Mouse (Mus musculus) G1E (cell line): Measurements from ENCODE around the gene Krt80. TPM values are rescaled to one million over a fixed set of nuclear protein-coding genes. Genes with fewer than 3 reads are reported as not detected.

Source experiments
- ATAC-seq: 2 replicates; pipeline ENCODE4 v1.8.0; 2016; ENCODE audit warnings: mild to moderate bottlenecking; ENCODE audit not compliant: insufficient number of reproducible peaks, poor library complexity, low FRiP score, severe bottlenecking; ENCODE audit errors: extremely low read depth
- DNase-seq: peaks from one replicate; pipeline ENCODE4 v3.0.0; 2012; ENCODE audit warnings: low spot score
- H3K27me3 ChIP-seq: 2 replicates; pipeline ENCODE4 v1.6.1; 2012; ENCODE audit warnings: mild to moderate bottlenecking, low read length, inconsistent platforms; ENCODE audit not compliant: insufficient read depth
- H3K36me3 ChIP-seq: replicated peaks from 2 replicates; pipeline ENCODE3; 2012; ENCODE audit warnings: mild to moderate bottlenecking, inconsistent platforms
- H3K4me1 ChIP-seq: 2 replicates; pipeline ENCODE4 v1.6.1; 2012; ENCODE audit warnings: low read depth, low read length, inconsistent platforms, mixed read lengths; ENCODE audit not compliant: insufficient read depth
- H3K4me3 ChIP-seq: 2 replicates; pipeline ENCODE4 v1.5.1; 2012; ENCODE audit warnings: low read depth, mild to moderate bottlenecking, inconsistent platforms, low read length, moderate library complexity, mixed read lengths
- H3K9me3 ChIP-seq: replicated peaks from 2 replicates; pipeline ENCODE4 v1.6.1; 2012; ENCODE audit warnings: inconsistent platforms
- CTCF ChIP-seq: IDR thresholded peaks from 2 replicates; pipeline ENCODE4 v1.5.1; 2012; ENCODE audit warnings: low read depth, low read length, inconsistent platforms, mixed read lengths
- GATA1 ChIP-seq: IDR thresholded peaks from 2 replicates; pipeline ENCODE4 v1.6.1; 2012; ENCODE audit warnings: borderline replicate concordance, low read length, inconsistent platforms, mixed read lengths
- GATA2 ChIP-seq: IDR thresholded peaks from 2 replicates; pipeline ENCODE4 v1.6.1; 2012; ENCODE audit warnings: low read depth, low read length, inconsistent platforms, borderline replicate concordance
- POLR2AphosphoS5 ChIP-seq: IDR thresholded peaks from 2 replicates; pipeline ENCODE4 v1.6.1; 2012; ENCODE audit warnings: low read depth, low read length, inconsistent platforms; ENCODE audit not compliant: insufficient replicate concordance
- TAL1 ChIP-seq: conservative IDR thresholded peaks from 2 replicates; pipeline ENCODE4 v1.6.1; 2012; ENCODE audit warnings: low read depth, low read length, inconsistent platforms, mixed read lengths
- polyA plus RNA-seq: library from polyadenylated mRNA; stranded (reverse); fragments of >175 nt; gene quantifications from 2 replicates; pipeline ENCODE4 v1.2.3, GENCODE M21; 2012
- total RNA-seq, 2 experiments: library from RNA; stranded (forward) in 1 of 2; stranded (reverse) in 1 of 2; fragments of 200-1000 nt in 1 of 2; fragments of >200 nt in 1 of 2; fragmentation: Nextera tagmentation in 1 of 2; gene quantifications; 2 replicates each; pipeline ENCODE4 v1.2.3; 2014 to 2017

The Krt80 gene
- total and polyA plus RNA-seq, 3 experiments: 0.11 TPM; not detected in 2

DNA sequence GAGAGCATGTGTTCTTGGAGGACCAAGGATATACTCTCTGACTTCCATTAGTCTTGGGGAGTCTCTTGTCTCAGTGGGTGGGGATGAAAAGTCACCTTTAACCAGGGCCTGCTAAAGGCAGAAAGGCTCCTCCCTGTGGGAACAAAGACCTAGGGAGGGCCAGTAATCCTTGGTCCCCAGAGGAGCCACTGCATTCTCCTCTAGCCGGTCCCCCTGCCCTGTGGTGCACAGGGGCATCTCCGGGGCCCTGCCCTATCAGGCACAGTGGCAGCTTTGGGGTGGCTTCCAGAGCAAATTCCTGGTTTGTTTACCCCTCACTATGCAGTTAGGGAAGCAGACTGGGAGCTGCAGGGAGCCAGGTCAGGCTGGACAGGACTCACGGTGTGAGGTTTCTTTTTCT lies 3.5 kb downstream of the Krt80 start:
- Histone ChIP-seq H3K27me3 (no peaks in the 10 kb centered on the region; the same call in 1 of the 2 replicates), H3K9me3 (peaks cover 76% of the 10 kb centered on the region), H3K4me1 (no peaks in the 10 kb centered on the region), H3K4me3 (no peak overlapping the region), H3K36me3 (no peaks in the 10 kb centered on the region)
- DNase-seq (no peak), ATAC-seq (no peak)
- no peak for TF ChIP-seq POLR2AphosphoS5
- TF ChIP-seq GATA2: no peak
- TF ChIP-seq TAL1: no peak
- TF ChIP-seq GATA1: no peak
- no peak for TF ChIP-seq CTCF

DNA sequence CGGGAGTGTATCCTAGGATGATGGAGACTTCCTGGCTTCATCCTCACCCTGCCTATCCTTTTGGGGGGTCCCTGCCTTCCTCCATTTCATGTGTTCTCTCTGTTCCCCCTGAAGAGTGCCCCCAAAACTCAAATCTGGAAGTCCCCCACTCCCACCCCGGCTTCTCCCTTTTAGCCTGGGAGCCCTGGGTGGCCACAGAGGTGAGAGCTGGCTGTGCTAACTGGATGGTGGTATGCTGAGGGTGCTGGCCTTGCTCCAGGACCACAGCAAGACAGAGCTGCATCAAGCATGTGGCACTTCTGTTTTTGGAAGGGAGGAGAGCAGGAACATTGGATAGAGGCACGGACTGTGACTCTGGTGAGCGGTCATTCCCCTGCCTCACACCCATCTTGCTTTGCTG lies 4.2 kb downstream of the Krt80 start:
- Histone ChIP-seq H3K27me3 (no peaks in the 10 kb centered on the region; the same call in 1 of the 2 replicates), H3K9me3 (peaks cover 77% of the 10 kb centered on the region), H3K36me3 (no peaks in the 10 kb centered on the region), H3K4me1 (no peaks in the 10 kb centered on the region), H3K4me3 (no peak overlapping the region)
- TF ChIP-seq TAL1 (no peak), GATA1 (no peak), GATA2 (no peak), POLR2AphosphoS5 (no peak), CTCF (no peak)
- DNase-seq (no peak), ATAC-seq (no peak)

GRCm38 (mm10) chr15:101364891-101365671 lies 4.9 kb downstream of the Krt80 start:
- no peaks in the 10 kb centered on the region for H3K36me3 ChIP-seq
- ATAC-seq (no peak), DNase-seq (no peak)
- H3K4me3 ChIP-seq: no peak overlapping the region
- H3K4me1 ChIP-seq: no peaks in the 10 kb centered on the region
- TF ChIP-seq POLR2AphosphoS5 (no peak), GATA2 (no peak), GATA1 (no peak), TAL1 (no peak), CTCF (no peak)
- H3K9me3 ChIP-seq: peaks cover 76% of the 10 kb centered on the region
- H3K27me3 ChIP-seq: no peaks in the 10 kb centered on the region; the same call in 1 of the 2 replicates

DNA sequence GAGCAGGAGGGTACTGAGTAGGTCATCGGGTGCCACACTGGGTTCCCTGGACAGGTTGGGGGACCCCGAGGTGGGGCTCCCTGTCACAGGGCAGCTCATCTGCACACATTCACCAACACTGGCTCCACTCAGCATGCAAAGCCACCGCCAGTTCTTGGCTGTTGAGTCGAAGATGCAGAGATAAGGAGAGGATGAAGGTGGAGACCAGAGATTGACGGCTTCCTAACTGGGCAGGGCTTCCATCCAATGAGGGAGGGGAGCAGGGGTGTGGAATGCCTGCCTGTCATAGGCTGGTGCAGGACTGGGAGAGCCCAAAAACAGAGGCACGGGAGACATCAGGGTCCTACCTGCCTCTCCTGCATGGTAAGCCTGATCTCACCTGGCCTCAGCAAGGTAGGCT lies 5.5 kb downstream of the Krt80 start:
- Histone ChIP-seq H3K4me3 (no peak overlapping the region), H3K4me1 (no peaks in the 10 kb centered on the region), H3K27me3 (no peaks in the 10 kb centered on the region), H3K9me3 (peaks cover 70% of the 10 kb centered on the region), H3K36me3 (no peaks in the 10 kb centered on the region)
- no peak for ATAC-seq
- TF ChIP-seq GATA1: no peak
- TF ChIP-seq GATA2: no peak
- DNase-seq: no peak

- DNase-seq (no peak), ATAC-seq (no peak)
- no peak for TF ChIP-seq GATA1
- TF ChIP-seq CTCF: no peak
- TF ChIP-seq TAL1: no peak
- no peak for TF ChIP-seq GATA2
- no peak for TF ChIP-seq POLR2AphosphoS5
- Histone ChIP-seq H3K36me3 (no peaks in the 10 kb centered on the region), H3K4me1 (no peaks in the 10 kb centered on the region), H3K4me3 (no peak overlapping the region), H3K27me3 (no peaks in the 10 kb centered on the region), H3K9me3 (peaks cover 66% of the 10 kb centered on the region)
These were observed 6.0 kb downstream of the Krt80 start for GRCm38 (mm10) chr15:101363933-101364332.

- DNase-seq (no peak), ATAC-seq (no peak)
- Histone ChIP-seq H3K27me3 (no peaks in the 10 kb centered on the region), H3K9me3 (peaks cover 64% of the 10 kb centered on the region), H3K4me3 (no peak overlapping the region), H3K36me3 (no peaks in the 10 kb centered on the region), H3K4me1 (no peaks in the 10 kb centered on the region)
- no peak for TF ChIP-seq TAL1
- TF ChIP-seq GATA2: no peak
- no peak for TF ChIP-seq CTCF
- TF ChIP-seq GATA1: no peak
- no peak for TF ChIP-seq POLR2AphosphoS5
These were observed 7.5 kb downstream of the Krt80 start for GRCm38 (mm10) chr15:101362393-101363010.
